In genomic region chr16:8008966-8009365, GRCm38 (mm10) we compare ENCODE assay signal across 13 mouse cellular contexts.
DNase-seq lines count a peak whose midpoint lies in the region; ATAC-seq lines count a peak whose summit lies in the region.
"Had no signal": no experiment of that assay in that cellular context is flagged by ENCODE, and none has a peak within 500 bp of the region (broad histone marks: within the 10 kb centered on the region; RNA-seq: fewer than 3 reads in every experiment).

No protein-coding gene starts in this region.

- DNase-seq in gastrocnemius, adult 18-20 months (ENCODE audit: low spot score), result peak; percentile 3
- no peak for DNase-seq in gastrocnemius, adult 8-10 months (ENCODE audit: low spot score in 2 of 2)
- DNase-seq in layer of hippocampus, adult 8-10 months (ENCODE audit: low spot score in 2 of 2), result peak; percentile 47 to 52
- DNase-seq in lung, postnatal 14 days, result peak; percentile 23
- DNase-seq in embryo, embryonic 9.5 days (ENCODE audit: extremely low spot score), result no peak
- DNase-seq: B cell, adult 2 months; cerebellum, adult 9-10 months; gastrocnemius, adult 2 months; kidney, postnatal 25 days had no signal

- no peaks in the 10 kb centered on the region for H3K9me3 ChIP-seq in liver, embryonic 15.5 days (replicated peaks)
- no peaks in the 10 kb centered on the region for H3K9me3 ChIP-seq in liver, embryonic 12.5 days (replicated peaks)
- H3K9me3 ChIP-seq in intestine, embryonic 16.5 days (ENCODE audit: control insufficient read depth, low read length), result no peaks in the 10 kb centered on the region

- ATAC-seq in liver, embryonic 15.5 days (ENCODE audit: insufficient read depth), result 0 out of 2 replicates have a peak, but pooled peaks have one; percentile 42
- no peak for ATAC-seq in liver, embryonic 12.5 days
- ATAC-seq in intestine, embryonic 16.5 days, result no peak

- no peak overlapping the region for H3K9ac ChIP-seq in liver, embryonic 15.5 days
- H3K9ac ChIP-seq in liver, embryonic 12.5 days, result no peak overlapping the region
- no peak overlapping the region for H3K9ac ChIP-seq in intestine, embryonic 16.5 days (ENCODE audit: low read depth, low read length)
- H3K9ac ChIP-seq: hindbrain, embryonic 14.5 days had no signal

- no peaks in the 10 kb centered on the region for H3K4me1 ChIP-seq in liver, embryonic 15.5 days (replicated peaks)
- no peaks in the 10 kb centered on the region for H3K4me1 ChIP-seq in liver, embryonic 12.5 days
- H3K4me1 ChIP-seq in intestine, embryonic 16.5 days (ENCODE audit: control insufficient read depth, insufficient read depth, low read length), result no peaks in the 10 kb centered on the region

- no peak overlapping the region for H3K4me3 ChIP-seq in liver, embryonic 15.5 days (replicated peaks)
- H3K4me3 ChIP-seq in liver, embryonic 12.5 days, result no peak overlapping the region
- H3K4me3 ChIP-seq in intestine, embryonic 16.5 days (ENCODE audit: low read length), result no peak overlapping the region
- H3K4me3 ChIP-seq: gastrocnemius, adult 2 months had no signal

- no peaks in the 10 kb centered on the region for H3K36me3 ChIP-seq in liver, embryonic 15.5 days (replicated peaks)
- no peaks in the 10 kb centered on the region for H3K36me3 ChIP-seq in liver, embryonic 12.5 days
- no peaks in the 10 kb centered on the region for H3K36me3 ChIP-seq in intestine, embryonic 16.5 days (ENCODE audit: control insufficient read depth, insufficient read depth, low read length)

- no peaks in the 10 kb centered on the region for H3K27me3 ChIP-seq in liver, embryonic 15.5 days
- no peaks in the 10 kb centered on the region for H3K27me3 ChIP-seq in liver, embryonic 12.5 days (replicated peaks)
- H3K27me3 ChIP-seq in intestine, embryonic 16.5 days (replicated peaks; ENCODE audit: control insufficient read depth, insufficient read depth, low read length), result no peaks in the 10 kb centered on the region

- WGBS in liver, embryonic 15.5 days (ENCODE audit: insufficient replicate concordance), result 23% methylated on average over 3 of the region's 3 CpGs
- 41% methylated on average over 3 of the region's 3 CpGs for WGBS in liver, embryonic 12.5 days (ENCODE audit: insufficient replicate concordance)
- 75% methylated on average over 3 of the region's 3 CpGs for WGBS in intestine, embryonic 16.5 days

- no peak overlapping the region for H3K4me2 ChIP-seq in liver, embryonic 15.5 days
- H3K4me2 ChIP-seq in liver, embryonic 12.5 days, result no peak overlapping the region
- no peak overlapping the region for H3K4me2 ChIP-seq in intestine, embryonic 16.5 days (ENCODE audit: low read depth, low read length)
- H3K4me2 ChIP-seq: hindbrain, embryonic 14.5 days had no signal

- no peak overlapping the region for H3K27ac ChIP-seq in liver, embryonic 15.5 days (replicated peaks)
- no peak overlapping the region for H3K27ac ChIP-seq in liver, embryonic 12.5 days
- no peak overlapping the region for H3K27ac ChIP-seq in intestine, embryonic 16.5 days (ENCODE audit: low read length)
- H3K27ac ChIP-seq: gastrocnemius, adult 2 months; hindbrain, embryonic 14.5 days had no signal

Comparison
In these comparisons a context has a peak if more than half of its experiments do, and no peak if none do; other contexts are left out.
1. DNase-seq: peak in gastrocnemius, adult 18-20 months (single experiment), layer of hippocampus, adult 8-10 months (2 of 2) and lung, postnatal 14 days (single experiment); none in gastrocnemius, adult 8-10 months (0 of 2) and embryo, embryonic 9.5 days (single experiment).